Mouse (Mus musculus) hindbrain, embryonic 14.5 days (tissue): ENCODE data around the gene Rnf144b. TPM values are rescaled to one million over a fixed set of nuclear protein-coding genes. Genes with fewer than 3 reads are reported as not detected.

ENCODE experiments used
- ATAC-seq: fragments of 200-750 bp; cut with Nextera tagmentation; 2 replicates; pipeline ENCODE4 v1.8.0; 2017; ENCODE audit warnings: moderate number of reproducible peaks, mild to moderate bottlenecking, moderate TSS enrichment, moderate library complexity; ENCODE audit not compliant: low FRiP score
- DNase-seq: peaks from one replicate; pipeline ENCODE4 v3.0.0-alpha.2; 2015; ENCODE audit warnings: low spot score
- H3K27ac ChIP-seq: fragments of 300-500 bp; sonication (generic); 2 replicates; pipeline ENCODE4 v1.5.1; 2014; ENCODE audit warnings: mild to moderate bottlenecking, moderate library complexity
- H3K27me3 ChIP-seq: fragments of 300-500 bp; sonication (generic); 2 replicates; pipeline ENCODE4 v1.6.1; 2014; ENCODE audit warnings: mild to moderate bottlenecking, low read length, mixed read lengths; ENCODE audit not compliant: control insufficient read depth, insufficient read depth
- H3K36me3 ChIP-seq: fragments of 300-500 bp; sonication (generic); replicated peaks from 2 replicates; pipeline ENCODE4 v1.6.1; 2014; ENCODE audit not compliant: control insufficient read depth, insufficient read depth
- H3K4me1 ChIP-seq: fragments of 300-500 bp; sonication (generic); replicated peaks from 2 replicates; pipeline ENCODE4 v1.6.1; 2014; ENCODE audit warnings: antibody characterized with exemption, low read length, mixed read lengths; ENCODE audit not compliant: control insufficient read depth, insufficient read depth
- H3K4me2 ChIP-seq: fragments of 300-500 bp; sonication (generic); replicated peaks from 2 replicates; pipeline ENCODE4 v1.6.1; 2014; ENCODE audit warnings: mild to moderate bottlenecking, moderate library complexity
- H3K4me3 ChIP-seq: fragments of 300-500 bp; sonication (generic); replicated peaks from 2 replicates; pipeline ENCODE4 v1.5.1; 2014; ENCODE audit warnings: mild to moderate bottlenecking, low read length
- H3K9ac ChIP-seq: fragments of 300-500 bp; sonication (generic); 2 replicates; pipeline ENCODE4 v1.6.1; 2014
- H3K9me3 ChIP-seq: fragments of 300-500 bp; sonication (generic); 2 replicates; pipeline ENCODE4 v1.6.1; 2016; ENCODE audit warnings: low read length; ENCODE audit not compliant: control insufficient read depth
- WGBS: fragments of 180-500 bp; shearing (Covaris S2); extraction: QIAGEN DNeasy Blood & Tissue Kit; methylation state at CpG from one replicate; pipeline ENCODE4 v1.1.7; 2014; 5-methylcytosine and 5-hydroxymethylcytosine counted together
- polyA plus RNA-seq: library from polyadenylated mRNA; unstranded; fragments of >200 nt; fragmentation: Nextera tagmentation; extraction: Ambion mirVana; gene quantifications from 2 replicates; pipeline ENCODE4 v1.2.1, GENCODE M21; 2014

Gene Rnf144b
- polyA plus RNA-seq, 1 experiment from 2014 or later, result 1.7 TPM

DNA sequence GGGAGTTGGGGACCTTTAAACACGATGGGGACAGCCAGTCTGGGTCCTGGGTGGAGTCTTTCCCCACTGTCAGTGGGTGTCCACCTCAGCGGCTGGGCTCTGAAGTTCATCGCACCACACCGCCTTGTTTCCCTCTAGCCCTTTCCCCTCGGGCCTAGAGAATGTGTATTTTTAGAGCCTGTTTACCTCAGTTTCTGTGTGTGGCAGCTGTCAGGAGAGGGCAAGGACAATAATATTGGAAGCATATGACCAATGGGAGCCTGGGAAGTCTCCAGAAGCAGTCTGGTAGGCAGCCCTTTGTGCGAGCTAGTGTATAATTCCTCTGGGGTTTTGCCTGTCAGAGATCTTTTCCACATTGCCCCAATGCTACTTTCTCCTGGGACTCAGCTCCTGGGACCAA lies 95.9 kb downstream of the Rnf144b start:
- no peak overlapping the region for H3K4me2 ChIP-seq
- no peaks in the 10 kb centered on the region for H3K36me3 ChIP-seq
- no peak for DNase-seq
- H3K4me1 ChIP-seq, result no peaks in the 10 kb centered on the region
- H3K9ac ChIP-seq, result no peak overlapping the region
- WGBS, result 71% methylated on average over 6 of the region's 6 CpGs
- no peak for ATAC-seq
- H3K4me3 ChIP-seq, result no peak overlapping the region
- no peaks in the 10 kb centered on the region for H3K9me3 ChIP-seq
- H3K27me3 ChIP-seq, result no peaks in the 10 kb centered on the region
- H3K27ac ChIP-seq, result no peak overlapping the region

DNA sequence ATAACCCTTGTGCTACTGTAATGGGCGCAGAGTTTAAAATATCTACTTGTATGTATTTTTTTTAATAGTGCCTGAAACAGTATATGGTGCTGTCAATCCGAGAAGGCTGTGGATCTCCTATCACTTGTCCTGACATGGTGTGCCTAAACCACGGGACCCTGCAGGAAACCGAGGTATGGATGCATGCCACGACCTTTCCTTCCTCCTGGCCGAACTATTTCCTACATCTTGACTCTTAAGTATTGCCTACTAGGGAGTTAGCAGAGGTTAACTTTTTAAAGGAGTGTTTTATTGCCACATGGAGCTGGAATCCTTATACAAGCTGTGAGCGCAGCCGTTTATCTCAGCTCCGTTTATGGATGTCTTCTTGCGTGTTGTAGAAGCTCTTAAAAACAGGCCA lies 98.0 kb downstream of the Rnf144b start:
- Histone ChIP-seq H3K27ac (no peak overlapping the region), H3K4me3 (no peak overlapping the region), H3K4me1 (peaks cover 4% of the 10 kb centered on the region; the same call in 1 of the 2 replicates), H3K9me3 (no peaks in the 10 kb centered on the region), H3K4me2 (no peak overlapping the region), H3K36me3 (no peaks in the 10 kb centered on the region), H3K9ac (no peak overlapping the region), H3K27me3 (no peaks in the 10 kb centered on the region)
- WGBS, result 94% methylated on average over 10 of the region's 10 CpGs
- DNase-seq (no peak), ATAC-seq (no peak)

DNA sequence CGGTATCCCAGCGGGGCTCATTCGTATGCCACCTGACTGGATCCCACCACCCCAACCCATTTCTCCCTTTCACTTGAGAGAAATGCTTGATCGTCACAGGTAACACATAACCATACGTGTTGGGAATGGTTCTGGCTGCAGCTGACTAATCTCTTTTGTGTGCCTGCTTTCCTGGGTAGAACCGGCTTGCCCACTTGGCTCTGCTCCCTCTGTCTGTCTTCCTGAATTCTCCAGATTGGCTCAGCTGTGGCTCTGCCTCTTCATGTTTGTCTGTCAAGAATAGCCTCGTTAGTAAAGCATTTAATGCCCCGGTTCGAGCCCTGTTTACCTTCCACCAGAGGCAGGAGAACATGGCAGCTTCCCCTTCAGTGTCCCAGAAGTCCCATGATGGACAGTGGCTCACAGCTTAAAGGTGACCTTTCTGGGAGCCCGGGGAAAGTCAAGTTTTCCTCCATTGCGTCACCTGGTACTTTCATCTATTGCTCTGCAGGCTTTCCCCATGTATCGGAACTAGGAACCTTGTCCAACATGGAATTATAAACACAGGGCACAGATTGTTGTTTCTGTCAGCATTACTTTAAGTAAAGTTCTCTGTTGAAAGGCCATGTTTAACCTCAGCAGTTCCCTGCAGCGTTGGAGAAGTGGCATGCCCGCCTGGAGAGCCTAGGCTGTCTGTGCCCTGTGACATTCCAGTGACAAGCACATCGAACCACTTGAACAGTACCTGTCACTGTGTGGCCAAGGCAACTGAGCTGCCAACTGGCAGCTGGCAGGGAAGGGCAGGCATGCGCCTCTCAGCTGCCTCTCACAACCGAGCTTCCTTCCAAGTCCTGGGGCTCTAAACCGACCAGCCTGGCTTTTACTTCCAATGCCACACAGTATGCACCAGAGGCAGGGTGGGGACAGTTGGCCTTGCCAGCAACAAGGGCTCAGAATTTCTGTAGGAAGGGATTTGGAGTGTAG lies 101.4 kb downstream of the Rnf144b start:
- no peaks in the 10 kb centered on the region for H3K9me3 ChIP-seq
- WGBS, result 59% methylated on average over 18 of the region's 18 CpGs
- H3K36me3 ChIP-seq, result no peaks in the 10 kb centered on the region
- H3K27ac ChIP-seq, result no peak overlapping the region
- no peak overlapping the region for H3K4me2 ChIP-seq
- DNase-seq (peak; percentile 35), ATAC-seq (peak; percentile 48; the same call in 1 of the 2 replicates)
- no peaks in the 10 kb centered on the region for H3K27me3 ChIP-seq
- H3K9ac ChIP-seq, result no peak overlapping the region
- peaks cover 4% of the 10 kb centered on the region; the same call in 1 of the 2 replicates for H3K4me1 ChIP-seq
- no peak overlapping the region for H3K4me3 ChIP-seq

DNA sequence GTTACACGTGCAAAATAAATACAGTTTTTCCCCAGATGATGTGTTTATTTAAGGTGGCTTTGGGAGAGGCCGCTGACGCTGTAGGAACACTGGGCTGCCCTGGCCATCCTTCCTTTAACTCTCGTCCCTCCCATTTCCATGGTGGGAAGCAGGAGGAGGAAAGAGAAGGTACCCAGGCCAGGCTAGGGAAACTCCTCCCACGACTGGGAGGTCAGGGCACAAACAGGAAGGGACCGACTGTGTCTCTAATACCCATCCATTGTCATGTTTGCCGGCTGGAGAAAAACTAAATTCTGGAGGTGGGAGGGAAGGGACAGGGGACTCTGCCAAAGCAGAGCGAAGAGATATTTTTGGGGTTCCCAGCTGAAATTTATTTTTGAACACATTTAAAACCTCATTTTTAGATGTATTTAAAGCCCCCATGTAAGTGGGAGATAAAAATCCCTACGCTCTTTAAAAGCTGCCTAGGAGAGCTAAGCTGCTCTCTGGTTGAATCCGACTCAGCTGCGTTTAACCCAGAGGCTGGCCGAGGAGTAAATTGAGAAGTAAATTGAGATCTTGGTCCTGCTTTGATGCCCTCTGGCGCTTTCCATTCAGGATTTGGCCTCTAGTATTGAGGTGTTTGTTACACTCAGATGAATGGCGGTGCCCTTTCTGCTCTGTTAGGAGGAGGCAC lies 102.3 kb downstream of the Rnf144b start:
- H3K4me3 ChIP-seq, result no peak overlapping the region
- no peaks in the 10 kb centered on the region for H3K36me3 ChIP-seq
- no peak overlapping the region for H3K27ac ChIP-seq
- peaks cover 4% of the 10 kb centered on the region; the same call in 1 of the 2 replicates for H3K4me1 ChIP-seq
- ATAC-seq (no peak), DNase-seq (no peak)
- no peak overlapping the region for H3K4me2 ChIP-seq
- H3K27me3 ChIP-seq, result no peaks in the 10 kb centered on the region
- H3K9ac ChIP-seq, result no peak overlapping the region
- H3K9me3 ChIP-seq, result no peaks in the 10 kb centered on the region
- 19% methylated on average over 14 of the region's 14 CpGs for WGBS

DNA sequence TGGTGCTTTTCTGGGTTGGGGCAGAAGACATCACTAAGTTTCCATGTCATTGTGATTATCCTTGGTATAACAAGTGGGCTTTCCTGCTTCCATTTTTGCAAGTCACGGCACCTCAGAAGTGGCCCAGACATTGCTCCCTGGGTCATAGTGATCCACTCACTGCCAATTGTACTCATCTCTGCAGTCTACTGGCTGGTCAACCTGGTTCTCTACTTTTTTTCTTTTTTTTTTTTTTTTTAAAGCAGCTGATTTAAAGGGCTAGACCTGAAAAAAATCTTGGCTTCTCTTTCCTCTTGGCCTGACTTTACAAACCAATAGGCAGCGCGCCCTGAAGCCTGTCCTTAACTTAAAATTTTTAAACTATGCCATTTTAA lies 102.9 kb downstream of the Rnf144b start:
- WGBS, result 75% methylated on average over 3 of the region's 3 CpGs

DNA sequence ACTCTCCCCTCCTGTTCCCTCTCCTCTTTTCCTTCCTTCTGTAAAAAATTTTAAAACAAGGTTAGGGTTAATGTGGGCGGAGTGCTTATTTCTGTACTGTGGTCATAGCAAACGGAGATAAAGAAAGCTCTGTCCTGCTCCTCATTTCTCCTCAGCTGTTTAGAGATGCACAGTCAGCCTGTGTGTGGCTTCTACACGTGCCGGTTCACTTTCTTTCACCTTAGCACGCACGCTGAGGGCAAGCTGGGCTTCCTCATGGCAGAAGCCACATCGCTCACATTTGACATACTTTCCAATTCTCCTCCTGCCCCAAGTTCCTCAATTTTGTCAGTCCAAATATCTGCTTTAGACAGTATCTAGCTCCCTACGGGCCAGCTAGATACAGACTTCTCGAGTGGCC lies 103.3 kb downstream of the Rnf144b start:
- no peaks in the 10 kb centered on the region for H3K9me3 ChIP-seq
- H3K4me3 ChIP-seq, result no peak overlapping the region
- H3K9ac ChIP-seq, result no peak overlapping the region
- H3K27me3 ChIP-seq, result no peaks in the 10 kb centered on the region
- ATAC-seq (no peak), DNase-seq (no peak)
- H3K27ac ChIP-seq, result no peak overlapping the region
- peaks cover 4% of the 10 kb centered on the region; the same call in 1 of the 2 replicates for H3K4me1 ChIP-seq
- 80% methylated on average over 9 of the region's 9 CpGs for WGBS
- H3K36me3 ChIP-seq, result no peaks in the 10 kb centered on the region
- H3K4me2 ChIP-seq, result no peak overlapping the region

More for the DNA sequence above, 102.9 kb downstream of the Rnf144b start:
- Histone ChIP-seq H3K4me1 (peaks cover 4% of the 10 kb centered on the region; the same call in 1 of the 2 replicates), H3K36me3 (no peaks in the 10 kb centered on the region), H3K9me3 (no peaks in the 10 kb centered on the region), H3K4me2 (no peak overlapping the region), H3K27ac (no peak overlapping the region), H3K4me3 (no peak overlapping the region), H3K9ac (no peak overlapping the region), H3K27me3 (no peaks in the 10 kb centered on the region)
- ATAC-seq (no peak), DNase-seq (no peak)

DNA sequence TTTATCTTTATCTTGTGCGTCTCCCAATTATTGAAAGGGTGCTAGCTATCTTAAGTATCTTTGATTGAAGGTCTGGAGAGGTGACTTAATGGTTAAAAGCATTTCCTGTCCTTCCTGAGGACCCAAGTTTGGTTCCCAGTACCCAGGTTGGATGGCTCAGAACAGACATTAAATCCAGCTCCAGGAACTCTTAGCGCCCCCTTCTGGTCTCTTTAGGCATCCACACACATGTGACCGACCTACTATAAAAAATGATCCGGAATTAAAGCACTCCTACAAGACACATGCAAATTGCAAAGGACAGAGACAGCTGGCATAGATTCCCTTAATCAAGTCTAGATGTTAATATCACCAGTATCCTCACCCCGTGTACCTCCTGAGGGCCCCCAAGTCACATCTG lies 104.1 kb downstream of the Rnf144b start:
- Histone ChIP-seq H3K4me3 (no peak overlapping the region), H3K9ac (no peak overlapping the region), H3K4me2 (no peak overlapping the region), H3K9me3 (no peaks in the 10 kb centered on the region), H3K36me3 (no peaks in the 10 kb centered on the region), H3K27me3 (no peaks in the 10 kb centered on the region), H3K4me1 (peaks cover 4% of the 10 kb centered on the region; the same call in 1 of the 2 replicates), H3K27ac (no peak overlapping the region)
- ATAC-seq, result no peak
- no peak for DNase-seq
- 81% methylated on average over 5 of the region's 5 CpGs for WGBS

DNA sequence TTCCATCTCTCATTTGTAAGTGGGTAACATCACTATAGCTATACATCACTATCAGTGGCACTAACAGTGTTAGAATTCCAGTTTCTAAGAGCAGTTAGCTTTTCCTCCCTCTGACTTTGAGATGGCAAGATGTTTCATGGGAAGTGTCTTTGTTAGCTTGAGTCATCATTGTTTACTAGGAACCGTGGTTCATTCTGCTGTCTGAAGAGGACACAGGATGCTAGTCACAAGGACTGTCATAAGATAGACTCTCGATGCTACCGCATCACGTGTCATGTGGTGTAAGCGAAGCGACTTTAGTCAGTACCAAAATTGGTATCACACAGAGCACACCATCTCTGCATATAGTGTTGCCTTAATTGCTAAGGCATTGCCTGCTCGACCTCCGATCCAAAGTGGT lies 105.7 kb downstream of the Rnf144b start:
- DNase-seq (no peak), ATAC-seq (no peak)
- H3K4me1 ChIP-seq, result peaks cover 4% of the 10 kb centered on the region; the same call in 1 of the 2 replicates
- H3K9me3 ChIP-seq, result no peaks in the 10 kb centered on the region
- H3K36me3 ChIP-seq, result no peaks in the 10 kb centered on the region
- H3K9ac ChIP-seq, result no peak overlapping the region
- H3K4me3 ChIP-seq, result no peak overlapping the region
- H3K27ac ChIP-seq, result no peak overlapping the region
- H3K27me3 ChIP-seq, result no peaks in the 10 kb centered on the region
- whole genome bisulfite sequencing, result 93% methylated on average over 8 of the region's 8 CpGs
- no peak overlapping the region for H3K4me2 ChIP-seq

DNA sequence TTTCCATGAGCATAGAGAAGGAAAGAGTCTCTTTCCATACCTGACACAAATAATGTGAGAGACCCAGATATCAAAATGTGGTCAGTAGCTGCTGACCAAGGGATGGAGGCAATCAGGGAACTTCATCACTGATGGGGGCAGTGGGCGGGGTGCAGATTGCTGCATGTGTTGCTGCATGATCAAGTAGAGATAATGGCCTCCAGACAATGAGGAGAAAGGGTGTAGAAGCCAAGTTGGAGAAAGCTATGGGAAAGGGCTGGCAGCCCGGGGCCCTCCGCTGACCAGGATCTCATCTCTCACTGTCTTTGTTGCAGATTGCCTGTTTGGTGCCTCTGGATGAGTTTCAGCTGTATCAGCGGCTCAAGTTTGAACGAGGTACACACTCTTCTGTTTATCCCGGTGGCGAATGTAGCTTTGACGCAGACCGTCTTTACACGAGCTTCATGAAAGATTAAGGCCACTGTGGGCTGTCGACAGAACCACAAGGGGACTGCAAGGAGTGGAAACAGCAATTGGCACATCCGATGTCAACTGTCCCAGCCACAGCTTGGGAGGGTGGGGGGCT lies 106.3 kb downstream of the Rnf144b start:
- no peak for ATAC-seq

More for the DNA sequence above, 106.3 kb downstream of the Rnf144b start:
- H3K9ac ChIP-seq, result no peak overlapping the region
- H3K27ac ChIP-seq, result no peak overlapping the region
- WGBS, result 91% methylated on average over 12 of the region's 12 CpGs
- no peak for DNase-seq
- H3K27me3 ChIP-seq, result no peaks in the 10 kb centered on the region
- H3K4me3 ChIP-seq, result no peak overlapping the region
- H3K4me2 ChIP-seq, result no peak overlapping the region
- peaks cover 4% of the 10 kb centered on the region; the same call in 1 of the 2 replicates for H3K4me1 ChIP-seq
- H3K9me3 ChIP-seq, result no peaks in the 10 kb centered on the region
- no peaks in the 10 kb centered on the region for H3K36me3 ChIP-seq
